ENCODE assay signal across 9 mouse cellular contexts in the genomic region with DNA sequence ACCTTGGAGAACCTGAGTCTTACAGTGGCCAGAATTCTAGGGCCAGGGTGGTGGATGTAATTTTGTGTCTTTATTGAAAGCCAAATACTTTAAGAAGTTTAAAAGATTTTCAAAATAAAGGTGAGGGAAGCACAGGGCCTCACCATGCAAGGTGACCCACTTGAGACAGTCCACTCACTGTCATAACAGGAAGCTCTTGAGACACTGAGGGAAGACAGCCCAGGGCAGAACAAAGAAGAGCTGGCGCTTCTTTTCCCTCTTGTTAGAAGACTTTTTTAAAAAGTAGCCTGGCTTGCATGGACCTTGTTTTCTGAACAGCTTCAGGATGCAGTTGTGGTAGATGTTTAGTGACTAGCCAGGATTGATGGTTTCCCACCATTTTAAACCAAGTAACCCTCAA. TPM values are rescaled to one million over a fixed set of nuclear protein-coding genes. Genes with fewer than 3 reads are reported as not detected.
DNase-seq lines count a peak whose midpoint lies in the region; ATAC-seq and TF ChIP-seq lines count a peak whose summit lies in the region.
"Had no signal": no experiment of that assay in that cellular context is flagged by ENCODE, and none has a peak within 500 bp of the region (broad histone marks: within the 10 kb centered on the region; RNA-seq: fewer than 3 reads in every experiment).

No protein-coding gene starts in this region.

- peaks cover 32% of the 10 kb centered on the region for H3K36me3 ChIP-seq in heart, embryonic 12.5 days
- H3K36me3 ChIP-seq in CH12.LX (replicated peaks in 1 of 2; ENCODE audit: control insufficient read depth in 1 of 2, insufficient read depth in 1 of 2, low read length in 1 of 2) = peaks cover 31 to 65% of the 10 kb centered on the region in 2 experiments
- H3K36me3 ChIP-seq in forebrain, embryonic 14.5 days (ENCODE audit: control insufficient read depth, insufficient read depth, low read length) = peaks cover 28% of the 10 kb centered on the region
- peaks cover 57% of the 10 kb centered on the region for H3K36me3 ChIP-seq in liver, embryonic 15.5 days (replicated peaks)

- 0 out of 2 replicates have a peak overlapping the region, but pooled peaks have one; percentile 26 for H3K9ac ChIP-seq in heart, embryonic 12.5 days
- H3K9ac ChIP-seq in CH12.LX (ENCODE audit: insufficient read depth, low read depth) = peak overlapping the region; percentile 46
- peak overlapping the region; percentile 73; the same call in 1 of the 2 replicates for H3K9ac ChIP-seq in forebrain, embryonic 14.5 days (ENCODE audit: low read length)
- H3K9ac ChIP-seq in liver, embryonic 15.5 days = peak overlapping the region; percentile 64

- H3K79me2 ChIP-seq in CH12.LX (replicated peaks; ENCODE audit: control insufficient read depth, extremely low read depth, insufficient read depth, poor library complexity, severe bottlenecking) = peaks cover 34% of the 10 kb centered on the region

- H3K4me2 ChIP-seq in heart, embryonic 12.5 days = peak overlapping the region; percentile 70
- H3K4me2 ChIP-seq in CH12.LX (ENCODE audit: insufficient read depth, low read depth, poor library complexity, severe bottlenecking) = peak overlapping the region; percentile 74; the same call in 1 of the 2 replicates
- H3K4me2 ChIP-seq in forebrain, embryonic 14.5 days (ENCODE audit: low read length) = peak overlapping the region; percentile 87
- H3K4me2 ChIP-seq in liver, embryonic 15.5 days = peak overlapping the region; percentile 74

- TF ChIP-seq EP300 in CH12.LX (IDR thresholded peaks at IDR 0.05; ENCODE audit: low read length) = no peak

- H3K9me3 ChIP-seq in heart, embryonic 12.5 days (replicated peaks) = no peaks in the 10 kb centered on the region
- no peaks in the 10 kb centered on the region for H3K9me3 ChIP-seq in CH12.LX (replicated peaks; ENCODE audit: low read length)
- H3K9me3 ChIP-seq in forebrain, embryonic 14.5 days (replicated peaks; ENCODE audit: control insufficient read depth, low read length) = no peaks in the 10 kb centered on the region
- H3K9me3 ChIP-seq in liver, embryonic 15.5 days (replicated peaks) = no peaks in the 10 kb centered on the region

- intact Hi-C loops in heart, postnatal 14 days (cut with DNase I) = no loop called here

- peaks cover 28% of the 10 kb centered on the region for H3K4me1 ChIP-seq in heart, embryonic 12.5 days (replicated peaks)
- peaks cover 6 to 47% of the 10 kb centered on the region in 2 experiments; a peak in 3 of 4 replicates for H3K4me1 ChIP-seq in CH12.LX (ENCODE audit: control insufficient read depth in 1 of 2, insufficient read depth in 2 of 2)
- H3K4me1 ChIP-seq in forebrain, embryonic 14.5 days (ENCODE audit: control insufficient read depth, insufficient read depth, low read length) = peaks cover 23% of the 10 kb centered on the region
- peaks cover 71% of the 10 kb centered on the region for H3K4me1 ChIP-seq in liver, embryonic 15.5 days (replicated peaks)

- DNase-seq in heart, postnatal 14 days = no peak
- no peak for DNase-seq in CH12.LX (ENCODE audit: extremely low read depth)
- no peak for DNase-seq in forebrain, embryonic 14.5 days (ENCODE audit: low spot score)
- DNase-seq in embryo, embryonic 9.5 days (ENCODE audit: extremely low spot score) = no peak
- no peak for DNase-seq in thymus, postnatal 14 days
- DNase-seq in ovary, postnatal 14 days (ENCODE audit: low spot score) = no peak
- DNase-seq: gastrocnemius, postnatal 25 days had no signal

- peak overlapping the region; percentile 97 for H3K27ac ChIP-seq in heart, embryonic 12.5 days (ENCODE audit: poor library complexity, severe bottlenecking)
- H3K27ac ChIP-seq in CH12.LX (ENCODE audit: insufficient read depth, low read depth) = no peak overlapping the region
- H3K27ac ChIP-seq in forebrain, embryonic 14.5 days (ENCODE audit: low read depth, low read length) = peak overlapping the region; percentile 93; the same call in 1 of the 2 replicates
- H3K27ac ChIP-seq in liver, embryonic 15.5 days (replicated peaks) = peak overlapping the region; percentile 96

- dilution Hi-C loops in CH12.LX (cut with MboI; ENCODE audit: extremely low pct_ligation_motif_present, extremely low pct_unique_long_range_greater_than_20kb, low sequenced_read_pairs) = no loop called here

- no peak for ATAC-seq in heart, embryonic 12.5 days (ENCODE audit: insufficient number of reproducible peaks, low FRiP score)
- no peak for ATAC-seq in forebrain, embryonic 14.5 days
- ATAC-seq in liver, embryonic 15.5 days (ENCODE audit: insufficient read depth) = no peak

- no peak for TF ChIP-seq CTCF in CH12.LX (conservative IDR thresholded peaks at IDR 0.05 in 1 of 2, IDR thresholded peaks at IDR 0.05 in 1 of 2; ENCODE audit: low read depth in 2 of 2, low read length in 2 of 2)

- no peak for TF ChIP-seq RAD21 in CH12.LX (IDR thresholded peaks at IDR 0.05; ENCODE audit: low read depth, low read length)

- 73% methylated on average over 1 of the region's 1 CpGs for WGBS in heart, embryonic 12.5 days
- 90% methylated on average over 1 of the region's 1 CpGs for WGBS in forebrain, embryonic 14.5 days
- WGBS in liver, embryonic 15.5 days (ENCODE audit: insufficient replicate concordance) = 59% methylated on average over 1 of the region's 1 CpGs

- in situ Hi-C loops in CH12.LX (cut with MboI; ENCODE audit: low pct_ligation_motif_present, low pct_unique_long_range_greater_than_20kb, low sequenced_read_pairs) = no loop called here

- no peaks in the 10 kb centered on the region for H3K27me3 ChIP-seq in heart, embryonic 12.5 days (replicated peaks)
- H3K27me3 ChIP-seq in CH12.LX (replicated peaks) = no peaks in the 10 kb centered on the region
- H3K27me3 ChIP-seq in forebrain, embryonic 14.5 days (replicated peaks; ENCODE audit: control insufficient read depth, insufficient read depth, low read length) = no peaks in the 10 kb centered on the region
- H3K27me3 ChIP-seq in liver, embryonic 15.5 days = no peaks in the 10 kb centered on the region

- no peak overlapping the region for H3K4me3 ChIP-seq in heart, embryonic 12.5 days
- no peak overlapping the region for H3K4me3 ChIP-seq in CH12.LX (replicated peaks in 1 of 3; ENCODE audit: low read depth in 2 of 3, low read length in 2 of 3, poor library complexity in 1 of 3)
- peak overlapping the region; percentile 64; the same call in 1 of the 2 replicates for H3K4me3 ChIP-seq in forebrain, embryonic 14.5 days (ENCODE audit: low read depth, low read length)
- H3K4me3 ChIP-seq in liver, embryonic 15.5 days (replicated peaks) = peak overlapping the region; percentile 77

- 0 out of 2 replicates have a peak, but pooled peaks have one; percentile 0 for TF ChIP-seq POLR2A in CH12.LX (IDR thresholded peaks at IDR 0.05; ENCODE audit: low read depth, low read length)

TF ChIP-seq in CH12.LX, 34 proteins besides CTCF, POLR2A, EP300 and RAD21 (continues in another document):
- TF ChIP-seq TCF12 (IDR thresholded peaks at IDR 0.05; ENCODE audit: low read depth, low read length) (no peak), MXI1 (IDR thresholded peaks at IDR 0.05; ENCODE audit: low read depth, low read length) (no peak), USF2 (conservative IDR thresholded peaks at IDR 0.05; ENCODE audit: low read depth, low read length) (no peak), NRF1 (IDR thresholded peaks at IDR 0.05; ENCODE audit: low read depth, low read length) (no peak), POLR2AphosphoS2 (IDR thresholded peaks at IDR 0.05; ENCODE audit: low read depth, low read length) (no peak)

RNA-seq across cellular contexts. Expression of gene Ppp1r10, which starts 4.2 kb away (rescaled TPM):
- polyA plus RNA-seq in heart, embryonic 12.5 days (2016; fragmentation: Nextera tagmentation; extraction: Ambion mirVana) = 35.8 and 39.6 TPM in 2 replicates
- total RNA-seq in heart, postnatal 14 days (2021) = 10 to 100 TPM; 43.4 to 49.0 TPM
- total RNA-seq in CH12.LX (2012; rRNA removed) (31.6 TPM in 2 replicates), CH12.LX (2014; rRNA removed) (10.7 and 14.5 TPM in 2 replicates)
- 69.9 and 70.3 TPM in 2 replicates for polyA plus RNA-seq in CH12.LX (2012; ENCODE audit: insufficient read length, low read depth)
- 34.9 and 44.5 TPM in 2 replicates for polyA plus RNA-seq in forebrain, embryonic 14.5 days (2014; fragmentation: Nextera tagmentation; extraction: Ambion mirVana)
- 20.9 and 22.3 TPM in 2 replicates for polyA plus RNA-seq in liver, embryonic 15.5 days (2015; fragmentation: Nextera tagmentation; extraction: Ambion mirVana)

RNA-seq across cellular contexts. Expression of gene Mrps18b, which starts 4.2 kb away (rescaled TPM):
- polyA plus RNA-seq in heart, embryonic 12.5 days (2016; fragmentation: Nextera tagmentation; extraction: Ambion mirVana) = 63.4 and 72.7 TPM in 2 replicates
- 10 to 100 TPM; 47.9 to 49.0 TPM for total RNA-seq in heart, postnatal 14 days (2021)
- total RNA-seq in CH12.LX (2012; rRNA removed) (108 and 135 TPM in 2 replicates), CH12.LX (2014; rRNA removed) (135 and 148 TPM in 2 replicates)
- 172 and 180 TPM in 2 replicates for polyA plus RNA-seq in CH12.LX (2012; ENCODE audit: insufficient read length, low read depth)
- 58.4 and 68.8 TPM in 2 replicates for polyA plus RNA-seq in forebrain, embryonic 14.5 days (2014; fragmentation: Nextera tagmentation; extraction: Ambion mirVana)
- 68.7 and 71.1 TPM in 2 replicates for polyA plus RNA-seq in liver, embryonic 15.5 days (2015; fragmentation: Nextera tagmentation; extraction: Ambion mirVana)

RNA-seq across cellular contexts. Expression of gene Atat1, which starts 10.5 kb away (rescaled TPM):
- polyA plus RNA-seq in heart, embryonic 12.5 days (2016; fragmentation: Nextera tagmentation; extraction: Ambion mirVana) = 56.0 and 56.4 TPM in 2 replicates
- total RNA-seq in heart, postnatal 14 days (2021) = 1 to 10 TPM; 7.7 to 9.5 TPM
- total RNA-seq in CH12.LX (2012; rRNA removed) (12.5 and 14.5 TPM in 2 replicates), CH12.LX (2014; rRNA removed) (5.2 and 5.7 TPM in 2 replicates)
- 9.9 and 10.4 TPM in 2 replicates for polyA plus RNA-seq in CH12.LX (2012; ENCODE audit: insufficient read length, low read depth)
- polyA plus RNA-seq in forebrain, embryonic 14.5 days (2014; fragmentation: Nextera tagmentation; extraction: Ambion mirVana) = 313 and 439 TPM in 2 replicates
- 7.3 and 8.0 TPM in 2 replicates for polyA plus RNA-seq in liver, embryonic 15.5 days (2015; fragmentation: Nextera tagmentation; extraction: Ambion mirVana)

RNA-seq across cellular contexts. Expression of gene 2310061I04Rik, which starts 23.2 kb away (rescaled TPM):
- 25.6 and 26.2 TPM in 2 replicates for polyA plus RNA-seq in heart, embryonic 12.5 days (2016; fragmentation: Nextera tagmentation; extraction: Ambion mirVana)
- 10 to 100 TPM; 83.9 to 89.3 TPM for total RNA-seq in heart, postnatal 14 days (2021)
- 7.1 and 8.7 TPM in 2 replicates for total RNA-seq in CH12.LX (2012; rRNA removed)
- total RNA-seq in CH12.LX (2014; rRNA removed) = 4.2 and 5.7 TPM in 2 replicates
- polyA plus RNA-seq in CH12.LX (2012; ENCODE audit: insufficient read length, low read depth) = 39.5 and 46.4 TPM in 2 replicates
- 30.4 and 34.3 TPM in 2 replicates for polyA plus RNA-seq in forebrain, embryonic 14.5 days (2014; fragmentation: Nextera tagmentation; extraction: Ambion mirVana)
- 8.5 and 9.7 TPM in 2 replicates for polyA plus RNA-seq in liver, embryonic 15.5 days (2015; fragmentation: Nextera tagmentation; extraction: Ambion mirVana)

RNA-seq across cellular contexts. Expression of gene Dhx16, which starts 40.8 kb away (rescaled TPM):
- 22.4 and 26.6 TPM in 2 replicates for polyA plus RNA-seq in heart, embryonic 12.5 days (2016; fragmentation: Nextera tagmentation; extraction: Ambion mirVana)
- 10 to 100 TPM; 20.6 to 24.9 TPM for total RNA-seq in heart, postnatal 14 days (2021)
- total RNA-seq in CH12.LX (2012; rRNA removed) (75.3 and 81.0 TPM in 2 replicates), CH12.LX (2014; rRNA removed) (74.8 and 75.0 TPM in 2 replicates)
- polyA plus RNA-seq in CH12.LX (2012; ENCODE audit: insufficient read length, low read depth) = 84.4 and 107 TPM in 2 replicates
- polyA plus RNA-seq in forebrain, embryonic 14.5 days (2014; fragmentation: Nextera tagmentation; extraction: Ambion mirVana) = 29.3 and 31.8 TPM in 2 replicates
- polyA plus RNA-seq in liver, embryonic 15.5 days (2015; fragmentation: Nextera tagmentation; extraction: Ambion mirVana) = 31.1 and 37.0 TPM in 2 replicates

Comparison
In these comparisons a context has a peak if more than half of its experiments do, and no peak if none do; other contexts are left out.
1. H3K4me3 ChIP-seq: peak in forebrain, embryonic 14.5 days (single experiment) and liver, embryonic 15.5 days (single experiment); none in heart, embryonic 12.5 days (single experiment) and CH12.LX (0 of 3).
2. Peak in every context shown above with its lines, with median percentiles within 50 percentile points of each other: H3K4me2 ChIP-seq and H3K9ac ChIP-seq.